Mouse (Mus musculus) embryonic facial prominence, embryonic 12.5 days (tissue): ENCODE results near the gene Efnb2. TPM values are rescaled to one million over a fixed set of nuclear protein-coding genes. Genes with fewer than 3 reads are reported as not detected.

Experiments used
- ATAC-seq: fragments of 200-750 bp; cut with Nextera tagmentation; 2 replicates; pipeline ENCODE4 v1.8.0; 2017; ENCODE audit not compliant: insufficient number of reproducible peaks, insufficient read depth, low FRiP score, low TSS enrichment
- H3K27ac ChIP-seq: fragments of 300-500 bp; sonication (generic); 2 replicates; pipeline ENCODE4 v1.5.1; 2016; ENCODE audit warnings: mild to moderate bottlenecking
- H3K27me3 ChIP-seq: fragments of 300-500 bp; sonication (generic); 2 replicates; pipeline ENCODE4 v1.6.1; 2016; ENCODE audit warnings: mild to moderate bottlenecking, moderate library complexity
- H3K36me3 ChIP-seq: fragments of 300-500 bp; sonication (generic); 2 replicates; pipeline ENCODE4 v1.6.1; 2016; ENCODE audit warnings: mild to moderate bottlenecking
- H3K4me1 ChIP-seq: fragments of 300-500 bp; sonication (generic); 2 replicates; pipeline ENCODE4 v1.6.1; 2016
- H3K4me2 ChIP-seq: fragments of 300-500 bp; sonication (generic); replicated peaks from 2 replicates; pipeline ENCODE4 v1.6.1; 2016; ENCODE audit warnings: mild to moderate bottlenecking, moderate library complexity
- H3K4me3 ChIP-seq: fragments of 300-500 bp; sonication (generic); 2 replicates; pipeline ENCODE4 v1.5.1; 2016; ENCODE audit warnings: mild to moderate bottlenecking
- H3K9ac ChIP-seq: fragments of 300-500 bp; sonication (generic); 2 replicates; pipeline ENCODE4 v1.6.1; 2016; ENCODE audit warnings: mild to moderate bottlenecking, moderate library complexity
- H3K9me3 ChIP-seq: fragments of 300-500 bp; sonication (generic); 2 replicates; pipeline ENCODE4 v1.6.1; 2016; ENCODE audit warnings: mild to moderate bottlenecking, moderate library complexity
- WGBS: fragments of 180-500 bp; shearing (Covaris S2); methylation state at CpG from one replicate; pipeline ENCODE4 v1.1.7; 2016; 5-methylcytosine and 5-hydroxymethylcytosine counted together
- polyA plus RNA-seq: library from polyadenylated mRNA; unstranded; fragments of >200 nt; fragmentation: Nextera tagmentation; extraction: Ambion mirVana; gene quantifications from 2 replicates; pipeline ENCODE4 v1.2.1, GENCODE M21; 2016

The Efnb2 gene
- 49.4 and 51.6 TPM in 2 replicates for polyA plus RNA-seq

- Histone ChIP-seq H3K36me3 (peaks cover 3% of the 10 kb centered on the region; the same call in 1 of the 2 replicates), H3K27ac (peak within 1 kb of the TSS; percentile 93), H3K4me2 (peak within 1 kb of the TSS; percentile 83), H3K4me3 (peak within 1 kb of the TSS; percentile 93), H3K9ac (peak within 1 kb of the TSS; percentile 97), H3K27me3 (no peaks in the 10 kb centered on the region), H3K4me1 (0 out of 2 replicates have a peak, but pooled peaks cover 3% of the 10 kb centered on the region), H3K9me3 (no peaks in the 10 kb centered on the region)
- peak; percentile 90 for ATAC-seq
- WGBS, result under 1% methylated on average over 70 of the region's 70 CpGs
These were observed at the start of gene Efnb2 for GRCm38 (mm10) chr8:8661103-8661758. TSS of gene Efnb2 (minus strand) at chr8:8661242.

- Histone ChIP-seq H3K27me3 (no peaks in the 10 kb centered on the region), H3K27ac (no peak overlapping the region), H3K9ac (no peak overlapping the region), H3K4me3 (no peak overlapping the region), H3K36me3 (no peaks in the 10 kb centered on the region), H3K4me2 (no peak overlapping the region), H3K4me1 (no peaks in the 10 kb centered on the region), H3K9me3 (no peaks in the 10 kb centered on the region)
- ATAC-seq, result no peak
- 68% methylated on average over 9 of the region's 9 CpGs for WGBS
These were observed 43.8 kb upstream of the Efnb2 start for GRCm38 (mm10) chr8:8704813-8705212.

DNA sequence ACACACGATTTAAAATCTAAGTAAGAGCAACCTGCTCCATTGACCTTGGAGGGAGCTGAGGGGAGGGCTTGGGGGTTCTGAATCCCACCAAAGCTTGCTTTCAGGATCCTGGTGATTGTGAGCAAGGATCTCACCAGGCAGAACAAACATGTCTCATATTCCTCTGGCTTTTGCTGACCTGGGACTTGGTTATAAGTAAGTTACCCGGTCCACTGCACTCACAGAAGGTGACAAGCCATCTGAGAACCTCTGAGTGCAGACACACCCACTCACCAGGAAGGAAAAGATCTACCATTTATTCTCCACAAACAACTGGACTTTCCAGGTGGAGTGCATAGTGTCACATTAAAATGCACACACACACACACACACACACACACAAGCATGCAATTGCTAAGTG, 42.6 kb upstream of the Efnb2 start:
- H3K27ac ChIP-seq, result no peak overlapping the region
- H3K4me3 ChIP-seq, result no peak overlapping the region
- 77% methylated on average over 2 of the region's 2 CpGs for WGBS
- H3K9me3 ChIP-seq, result no peaks in the 10 kb centered on the region
- no peak overlapping the region for H3K9ac ChIP-seq
- no peaks in the 10 kb centered on the region for H3K27me3 ChIP-seq
- H3K4me1 ChIP-seq, result no peaks in the 10 kb centered on the region
- ATAC-seq, result no peak
- no peak overlapping the region for H3K4me2 ChIP-seq
- H3K36me3 ChIP-seq, result no peaks in the 10 kb centered on the region

- H3K4me3 ChIP-seq, result no peak overlapping the region
- no peak overlapping the region for H3K9ac ChIP-seq
- 93% methylated on average over 10 of the region's 10 CpGs for WGBS
- no peak overlapping the region for H3K27ac ChIP-seq
- H3K27me3 ChIP-seq, result no peaks in the 10 kb centered on the region
- no peaks in the 10 kb centered on the region for H3K4me1 ChIP-seq
- no peak for ATAC-seq
- H3K36me3 ChIP-seq, result no peaks in the 10 kb centered on the region
- no peak overlapping the region for H3K4me2 ChIP-seq
- H3K9me3 ChIP-seq, result no peaks in the 10 kb centered on the region
These were observed 39.8 kb upstream of the Efnb2 start for GRCm38 (mm10) chr8:8700821-8701220.

- 78% methylated on average over 4 of the region's 4 CpGs for WGBS
These were observed 39.2 kb upstream of the Efnb2 start for GRCm38 (mm10) chr8:8700229-8700628.

DNA sequence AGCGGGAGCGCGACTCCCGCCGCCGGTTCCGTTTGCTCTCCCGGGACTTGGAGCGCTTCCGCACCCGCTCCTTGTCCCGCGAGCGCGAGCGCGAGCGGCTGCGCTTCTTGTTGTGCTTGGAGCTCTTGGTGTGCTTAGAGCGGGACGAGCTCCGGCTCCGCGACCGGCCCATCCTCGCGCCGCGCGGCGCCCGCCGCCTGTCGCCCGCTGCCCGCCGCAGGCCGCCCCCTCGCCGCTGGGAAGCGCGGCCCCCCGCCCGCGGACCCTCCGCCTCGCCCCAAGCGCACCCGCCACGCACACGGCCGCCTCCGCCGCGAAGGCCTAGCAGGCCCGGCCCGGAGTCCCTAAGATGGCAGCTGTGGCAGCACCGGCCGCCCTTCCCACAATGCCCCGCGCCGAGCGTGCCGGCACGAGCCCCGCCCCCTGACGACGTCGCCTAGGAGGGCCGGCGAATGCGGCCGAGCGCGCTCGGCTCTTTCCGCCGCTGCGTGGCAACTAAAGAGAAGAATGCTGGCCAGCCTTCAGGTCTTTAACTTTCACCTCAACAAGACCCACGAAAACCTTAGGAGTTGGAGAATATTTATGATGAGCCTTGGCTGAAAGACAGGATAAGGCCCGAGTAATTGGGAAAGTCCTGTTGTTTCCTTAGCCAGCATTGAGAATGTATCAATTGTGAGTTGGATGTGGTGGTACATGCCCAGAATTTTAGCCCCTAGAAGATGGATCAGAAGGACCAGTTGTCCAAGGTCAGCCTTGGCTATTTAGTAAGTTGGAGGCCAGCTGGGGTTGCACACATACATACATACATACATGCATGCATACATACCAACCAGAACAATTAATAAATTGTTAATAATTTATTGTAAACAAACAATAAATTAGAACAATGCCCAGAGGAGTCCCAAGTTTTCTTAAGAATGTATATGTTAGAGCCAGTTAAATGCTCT, 29.4 kb upstream of the Efnb2 start, which contains the start of gene Arglu1:
Gene Arglu1 (minus strand): TSS at position 376 of the 947 bp plus-strand sequence.
- H3K4me1 ChIP-seq, result peaks cover 29% of the 10 kb centered on the region
- peak; percentile 86 for ATAC-seq
- WGBS, result 1% methylated on average over 53 of the region's 81 CpGs
- no peaks in the 10 kb centered on the region for H3K27me3 ChIP-seq
- H3K27ac ChIP-seq, result peak within 1 kb of the TSS; percentile 98
- H3K9me3 ChIP-seq, result no peaks in the 10 kb centered on the region
- H3K36me3 ChIP-seq, result no peaks in the 10 kb centered on the region
- H3K9ac ChIP-seq, result peak within 1 kb of the TSS; percentile 99
- peak within 1 kb of the TSS; percentile 88 for H3K4me3 ChIP-seq
- peak within 1 kb of the TSS; percentile 64 for H3K4me2 ChIP-seq

More at GRCm38 (mm10) chr8:8700229-8700628, 39.2 kb upstream of the Efnb2 start:
- Histone ChIP-seq H3K27me3 (no peaks in the 10 kb centered on the region), H3K4me2 (no peak overlapping the region), H3K4me3 (no peak overlapping the region), H3K4me1 (no peaks in the 10 kb centered on the region), H3K36me3 (no peaks in the 10 kb centered on the region), H3K27ac (no peak overlapping the region), H3K9me3 (no peaks in the 10 kb centered on the region), H3K9ac (no peak overlapping the region)
- ATAC-seq, result no peak

DNA sequence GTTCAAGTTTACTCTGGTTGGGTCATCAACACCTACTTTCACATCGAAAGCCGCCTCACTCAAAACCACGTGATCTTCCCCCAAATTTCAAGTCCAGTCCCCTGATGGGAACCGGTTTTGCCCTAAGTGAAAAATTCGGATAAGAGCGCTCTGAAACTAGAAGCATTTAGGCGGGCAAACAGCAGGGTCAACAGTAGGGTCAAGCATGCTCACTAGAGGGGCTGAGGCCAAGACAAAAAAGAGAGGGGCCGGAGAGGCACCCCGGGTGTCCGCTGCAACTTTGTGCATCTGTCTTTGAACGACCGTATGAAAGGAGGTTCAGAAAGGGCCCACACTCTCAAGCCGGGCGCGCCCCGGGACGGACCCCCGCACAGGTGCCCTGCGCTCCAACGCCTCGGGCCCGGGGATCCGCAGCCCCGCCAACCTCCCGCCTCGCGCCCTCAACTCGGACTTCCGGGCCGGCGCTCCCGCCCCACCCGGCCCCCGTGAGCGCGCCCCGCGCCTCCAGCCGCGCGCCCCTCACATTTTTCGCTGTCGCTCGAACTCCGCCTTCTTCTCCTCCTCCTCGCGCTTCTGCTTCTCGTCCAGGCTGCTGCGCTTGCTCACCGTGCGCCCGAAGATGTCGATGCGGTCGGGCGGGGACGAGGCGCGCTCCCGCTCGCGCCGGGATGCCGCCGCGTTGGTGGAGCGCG, 28.6 kb upstream of the Efnb2 start:
- peak; percentile 35; the same call in 1 of the 2 replicates for ATAC-seq
- Histone ChIP-seq H3K27ac (peak overlapping the region; percentile 98), H3K4me1 (peaks cover 31% of the 10 kb centered on the region), H3K9me3 (no peaks in the 10 kb centered on the region), H3K27me3 (no peaks in the 10 kb centered on the region), H3K9ac (peak overlapping the region; percentile 99), H3K4me2 (peak overlapping the region; percentile 64), H3K36me3 (no peaks in the 10 kb centered on the region), H3K4me3 (peak overlapping the region; percentile 88)
- WGBS, result 1% methylated on average over 63 of the region's 68 CpGs

GRCm38 (mm10) chr8:8688823-8689453, 27.9 kb upstream of the Efnb2 start:
- no peak overlapping the region for H3K27ac ChIP-seq
- peak overlapping the region; percentile 64 for H3K4me2 ChIP-seq
- no peaks in the 10 kb centered on the region for H3K9me3 ChIP-seq
- ATAC-seq, result no peak
- H3K36me3 ChIP-seq, result no peaks in the 10 kb centered on the region
- peaks cover 31% of the 10 kb centered on the region for H3K4me1 ChIP-seq
- no peaks in the 10 kb centered on the region for H3K27me3 ChIP-seq
- 10% methylated on average over 9 of the region's 9 CpGs for WGBS
- peak overlapping the region; percentile 99 for H3K9ac ChIP-seq
- peak overlapping the region; percentile 88 for H3K4me3 ChIP-seq

GRCm38 (mm10) chr8:8685517-8685916, 24.5 kb upstream of the Efnb2 start:
- Histone ChIP-seq H3K4me1 (peaks cover 31% of the 10 kb centered on the region), H3K27ac (no peak overlapping the region), H3K9ac (no peak overlapping the region), H3K36me3 (peaks cover 16% of the 10 kb centered on the region), H3K9me3 (no peaks in the 10 kb centered on the region), H3K27me3 (no peaks in the 10 kb centered on the region), H3K4me2 (no peak overlapping the region), H3K4me3 (no peak overlapping the region)
- no peak for ATAC-seq
- 88% methylated on average over 2 of the region's 2 CpGs for WGBS

DNA sequence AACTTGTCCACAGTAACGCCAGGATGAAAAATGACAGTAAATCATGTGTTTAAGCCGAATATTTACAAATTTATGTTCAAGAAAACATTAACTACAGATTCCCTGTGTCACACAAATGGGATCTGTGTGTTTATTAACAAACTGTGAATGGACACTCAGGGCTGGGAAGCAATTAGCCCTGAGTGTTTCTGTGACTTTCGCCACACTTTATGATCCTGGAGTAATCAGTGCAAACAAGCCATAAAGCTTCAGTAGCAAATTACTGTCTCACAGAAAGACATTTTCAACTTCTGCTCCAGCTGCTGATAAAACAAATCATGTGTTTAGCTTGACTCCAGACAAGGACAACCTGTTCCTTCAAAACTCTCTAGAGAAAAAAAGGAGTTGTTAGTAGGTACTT, 21.7 kb upstream of the Efnb2 start:
- no peaks in the 10 kb centered on the region for H3K9me3 ChIP-seq
- no peaks in the 10 kb centered on the region for H3K27me3 ChIP-seq
- H3K4me1 ChIP-seq, result peaks cover 20% of the 10 kb centered on the region
- H3K4me3 ChIP-seq, result no peak overlapping the region
- no peak overlapping the region for H3K27ac ChIP-seq
- WGBS, result 94% methylated on average over 3 of the region's 3 CpGs
- no peak for ATAC-seq
- no peak overlapping the region for H3K9ac ChIP-seq
- peaks cover 37% of the 10 kb centered on the region for H3K36me3 ChIP-seq
- H3K4me2 ChIP-seq, result no peak overlapping the region

DNA sequence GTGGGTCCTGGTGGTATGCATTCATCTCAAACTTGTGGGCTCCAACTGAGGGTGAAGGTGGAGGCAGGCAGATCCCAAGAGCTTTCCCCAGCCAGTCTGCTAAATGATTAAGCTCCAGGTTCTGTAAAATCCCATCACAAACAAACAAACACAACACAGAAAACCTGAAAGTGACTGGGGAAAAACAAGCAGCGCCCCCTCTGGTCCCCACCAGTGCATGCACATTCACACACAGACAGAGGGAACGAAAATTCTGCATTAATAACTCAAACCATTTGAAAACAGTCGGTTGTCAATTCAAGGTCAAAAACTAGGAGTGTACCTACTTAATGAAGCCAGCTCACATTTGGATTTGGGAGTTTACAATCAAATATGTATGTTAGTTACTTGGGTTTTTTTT, 17.2 kb upstream of the Efnb2 start:
- no peak for ATAC-seq
- WGBS, result 86% methylated on average over 3 of the region's 3 CpGs
- Histone ChIP-seq H3K36me3 (peaks cover 60% of the 10 kb centered on the region), H3K27me3 (no peaks in the 10 kb centered on the region), H3K4me1 (no peaks in the 10 kb centered on the region), H3K4me3 (no peak overlapping the region), H3K9me3 (no peaks in the 10 kb centered on the region), H3K4me2 (no peak overlapping the region), H3K27ac (no peak overlapping the region), H3K9ac (no peak overlapping the region)
